Mouse (Mus musculus): ENCODE data around the gene Appbp2.

- TF ChIP-seq POLR2A (IDR thresholded peaks at IDR 0.05; ENCODE audit: borderline replicate concordance, low read depth, low read length) (no peak), CTCF (IDR thresholded peaks at IDR 0.05; ENCODE audit: low read depth, low read length) (no peak)
Measured at GRCm38 (mm10) chr11:85258966-85259365, 24.0 kb upstream of the Appbp2 start.
